Mouse (Mus musculus): ENCODE measurements around the gene Fryl. TPM values are rescaled to one million over a fixed set of nuclear protein-coding genes. Genes with fewer than 3 reads are reported as not detected.

Gene Fryl
- polyA plus RNA-seq, 1 experiment from 2014 or later, result 35.6 TPM

- H3K27ac ChIP-seq, result no peak overlapping the region
- H3K79me2 ChIP-seq (ENCODE audit: inconsistent target), result no peaks in the 10 kb centered on the region
- H3K36me3 ChIP-seq (ENCODE audit: inconsistent target), result no peaks in the 10 kb centered on the region
- no peak overlapping the region for H3K4me3 ChIP-seq (ENCODE audit: inconsistent target)
- no CpG with 5 or more reads among the region's 2 CpGs for WGBS (ENCODE audit: missing documents)
These were observed 18.5 kb upstream of the Fryl start for GRCm38 (mm10) chr5:73274941-73275340.

- H3K36me3 ChIP-seq (ENCODE audit: inconsistent target), result no peaks in the 10 kb centered on the region
- no peak overlapping the region for H3K27ac ChIP-seq
- no peaks in the 10 kb centered on the region for H3K79me2 ChIP-seq (ENCODE audit: inconsistent target)
- WGBS (ENCODE audit: missing documents), result 91% methylated on average over 3 of the region's 4 CpGs
- no peak overlapping the region for H3K4me3 ChIP-seq (ENCODE audit: inconsistent target)
These were observed 16.8 kb upstream of the Fryl start for GRCm38 (mm10) chr5:73273171-73273570.

GRCm38 (mm10) chr5:73270612-73271011, 14.2 kb upstream of the Fryl start:
- Histone ChIP-seq H3K36me3 (ENCODE audit: inconsistent target) (no peaks in the 10 kb centered on the region), H3K4me3 (ENCODE audit: inconsistent target) (no peak overlapping the region), H3K79me2 (ENCODE audit: inconsistent target) (no peaks in the 10 kb centered on the region), H3K27ac (no peak overlapping the region)
- WGBS (ENCODE audit: missing documents), result 84% methylated on average over 6 of the region's 6 CpGs

- no peaks in the 10 kb centered on the region for H3K79me2 ChIP-seq (ENCODE audit: inconsistent target)
- 93% methylated on average over 11 of the region's 11 CpGs for WGBS (ENCODE audit: missing documents)
- no peak overlapping the region for H3K27ac ChIP-seq
- no peaks in the 10 kb centered on the region for H3K36me3 ChIP-seq (ENCODE audit: inconsistent target)
- H3K4me3 ChIP-seq (ENCODE audit: inconsistent target), result no peak overlapping the region
These were observed 12.3 kb upstream of the Fryl start for GRCm38 (mm10) chr5:73268636-73269213.

DNA sequence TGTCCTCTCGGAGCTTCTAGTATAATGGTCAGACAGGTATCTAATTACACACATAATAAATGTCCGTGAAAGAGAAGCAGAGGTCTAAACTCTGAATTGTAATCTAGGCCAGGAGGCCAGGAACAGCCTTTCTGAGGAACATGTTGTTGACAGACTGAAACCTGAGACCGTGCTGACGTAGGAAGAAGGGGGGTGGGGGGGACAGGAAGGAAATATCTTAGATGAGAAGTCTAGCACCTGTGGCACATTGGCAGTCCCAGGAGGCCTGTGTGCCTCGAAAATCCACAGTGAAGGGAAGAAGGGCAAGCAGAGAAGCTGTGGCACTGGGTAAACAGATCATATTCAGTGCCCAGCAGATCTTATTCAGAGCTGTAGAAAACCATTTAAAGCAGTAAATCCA, 9.0 kb upstream of the Fryl start:
- WGBS (ENCODE audit: missing documents), result 63% methylated on average over 3 of the region's 5 CpGs
- Histone ChIP-seq H3K27ac (no peak overlapping the region), H3K79me2 (ENCODE audit: inconsistent target) (no peaks in the 10 kb centered on the region)

DNA sequence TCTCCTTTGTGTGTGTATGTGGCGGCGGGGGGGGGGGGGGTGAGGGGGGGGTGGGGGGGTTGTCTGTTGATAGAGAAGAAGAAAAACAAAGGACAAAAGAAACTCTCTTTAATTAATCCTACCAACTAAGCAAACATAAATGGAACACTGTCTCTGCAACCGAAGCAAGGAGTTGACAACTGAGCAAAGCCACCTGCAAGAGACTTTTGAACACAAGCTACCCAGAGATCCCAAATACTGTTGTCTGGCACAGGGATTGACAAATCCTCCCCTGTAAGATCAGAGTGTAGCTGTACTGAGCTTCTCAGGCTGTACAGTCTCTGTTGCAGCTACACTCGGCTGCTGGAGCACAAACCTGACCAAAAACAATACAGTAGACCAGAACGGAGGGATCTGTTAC, 7.7 kb upstream of the Fryl start:
- Histone ChIP-seq H3K79me2 (ENCODE audit: inconsistent target) (no peaks in the 10 kb centered on the region), H3K36me3 (ENCODE audit: inconsistent target) (no peaks in the 10 kb centered on the region), H3K4me3 (ENCODE audit: inconsistent target) (no peak overlapping the region), H3K27ac (no peak overlapping the region)
- WGBS (ENCODE audit: missing documents), result 97% methylated on average over 3 of the region's 5 CpGs

More for the DNA sequence above, 9.0 kb upstream of the Fryl start:
- Histone ChIP-seq H3K4me3 (ENCODE audit: inconsistent target) (no peak overlapping the region), H3K36me3 (ENCODE audit: inconsistent target) (no peaks in the 10 kb centered on the region)

GRCm38 (mm10) chr5:73257723-73258122, 1.3 kb upstream of the Fryl start:
- peak overlapping the region; percentile 72; the same call in 1 of the 2 replicates for H3K27ac ChIP-seq
- 45% methylated on average over 8 of the region's 8 CpGs for WGBS (ENCODE audit: missing documents)

GRCm38 (mm10) chr5:73257096-73257495, 677 bp upstream of the Fryl start:
- H3K36me3 ChIP-seq (ENCODE audit: inconsistent target), result no peaks in the 10 kb centered on the region
- H3K4me3 ChIP-seq (ENCODE audit: inconsistent target), result peak overlapping the region; percentile 61
- H3K79me2 ChIP-seq (ENCODE audit: inconsistent target), result peaks cover 32% of the 10 kb centered on the region
- 0% methylated on average over 11 of the region's 11 CpGs for WGBS (ENCODE audit: missing documents)
- peak overlapping the region; percentile 72 for H3K27ac ChIP-seq

More at GRCm38 (mm10) chr5:73257723-73258122, 1.3 kb upstream of the Fryl start:
- peaks cover 26% of the 10 kb centered on the region for H3K79me2 ChIP-seq (ENCODE audit: inconsistent target)
- no peaks in the 10 kb centered on the region for H3K36me3 ChIP-seq (ENCODE audit: inconsistent target)
- H3K4me3 ChIP-seq (ENCODE audit: inconsistent target), result peak overlapping the region; percentile 61

DNA sequence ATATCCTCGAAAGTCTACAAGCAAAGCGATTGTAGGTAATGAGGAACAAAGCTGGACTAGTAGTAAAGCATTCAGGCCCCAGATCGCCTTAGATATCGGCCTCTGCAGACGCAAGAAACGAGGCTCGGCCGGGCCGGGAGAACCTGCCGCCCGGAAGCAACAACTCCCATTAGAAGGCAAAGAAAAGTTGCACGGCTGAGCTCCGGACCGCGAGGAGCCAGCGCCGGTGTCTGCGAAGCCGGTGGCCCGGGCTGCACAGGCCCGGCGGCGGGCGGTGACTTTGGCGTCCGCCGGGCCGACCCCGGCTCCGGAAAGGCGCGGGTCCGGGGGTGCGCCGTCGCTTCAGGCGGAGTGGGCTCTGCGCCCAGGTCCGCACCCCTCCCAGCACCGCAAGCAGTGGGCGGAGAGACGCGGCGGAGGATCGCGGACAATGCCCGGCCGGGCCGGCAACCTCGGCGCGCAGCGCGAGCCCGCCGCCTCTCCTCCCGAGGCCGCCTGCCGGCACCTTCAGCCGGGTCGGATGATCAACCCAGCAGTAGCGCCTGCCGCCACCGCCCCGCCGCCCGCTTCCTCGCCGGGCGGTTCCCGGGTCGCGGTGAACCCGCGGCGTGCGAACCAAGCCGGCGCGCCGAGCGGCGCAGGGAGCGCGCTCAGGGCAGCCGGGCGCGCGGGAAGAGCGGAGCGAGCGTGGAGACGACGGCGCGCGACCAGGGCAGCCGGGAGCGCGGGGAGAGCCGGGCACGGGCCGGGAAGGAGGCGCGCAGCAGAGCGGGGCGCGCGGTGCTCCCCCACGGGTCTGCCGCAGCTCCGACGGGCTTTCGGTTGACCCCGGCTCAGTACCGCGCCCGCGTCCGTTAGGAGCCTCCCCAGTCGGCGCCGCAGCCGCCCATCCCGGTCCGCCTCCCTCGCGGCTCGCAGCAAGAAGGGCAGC, 833 bp downstream of the Fryl start:
- no peak overlapping the region for H3K27ac ChIP-seq
- H3K4me3 ChIP-seq (ENCODE audit: inconsistent target), result peak overlapping the region; percentile 50
- under 1% methylated on average over 124 of the region's 129 CpGs for WGBS (ENCODE audit: missing documents)
- H3K36me3 ChIP-seq (ENCODE audit: inconsistent target), result no peaks in the 10 kb centered on the region
- H3K79me2 ChIP-seq (ENCODE audit: inconsistent target), result peaks cover 47% of the 10 kb centered on the region

DNA sequence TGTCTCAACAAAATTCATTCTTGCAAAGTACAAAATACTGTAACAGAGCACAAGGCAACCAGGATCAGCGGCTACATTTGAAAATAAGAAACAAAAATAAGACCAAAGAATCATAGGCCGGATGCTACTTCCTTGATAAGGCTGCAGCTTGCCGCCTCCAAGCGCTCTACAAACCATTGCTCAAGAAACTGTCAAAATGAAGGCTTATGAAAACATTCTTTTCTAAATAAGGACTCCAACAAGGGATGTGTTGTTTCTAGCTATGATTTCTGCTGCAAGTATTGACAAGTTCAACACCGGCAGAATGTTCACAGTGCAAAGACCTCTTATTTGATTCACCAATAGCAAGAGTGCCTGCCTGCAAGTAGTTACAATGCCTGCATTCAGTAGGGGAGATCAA, 1.8 kb downstream of the Fryl start:
- H3K27ac ChIP-seq, result no peak overlapping the region
- H3K79me2 ChIP-seq (ENCODE audit: inconsistent target), result peaks cover 57% of the 10 kb centered on the region
- no peaks in the 10 kb centered on the region for H3K36me3 ChIP-seq (ENCODE audit: inconsistent target)
- WGBS (ENCODE audit: missing documents), result 13% methylated on average over 5 of the region's 5 CpGs
- peak overlapping the region; percentile 39 for H3K4me3 ChIP-seq (ENCODE audit: inconsistent target)

- H3K4me3 ChIP-seq (ENCODE audit: inconsistent target), result no peak overlapping the region
- peaks cover 76% of the 10 kb centered on the region for H3K79me2 ChIP-seq (ENCODE audit: inconsistent target)
- no peaks in the 10 kb centered on the region for H3K36me3 ChIP-seq (ENCODE audit: inconsistent target)
- no peak overlapping the region for H3K27ac ChIP-seq
These were observed 3.7 kb downstream of the Fryl start for GRCm38 (mm10) chr5:73252739-73253138.

- H3K36me3 ChIP-seq (ENCODE audit: inconsistent target), result no peaks in the 10 kb centered on the region
These were observed 7.1 kb downstream of the Fryl start for GRCm38 (mm10) chr5:73249341-73249740.

DNA sequence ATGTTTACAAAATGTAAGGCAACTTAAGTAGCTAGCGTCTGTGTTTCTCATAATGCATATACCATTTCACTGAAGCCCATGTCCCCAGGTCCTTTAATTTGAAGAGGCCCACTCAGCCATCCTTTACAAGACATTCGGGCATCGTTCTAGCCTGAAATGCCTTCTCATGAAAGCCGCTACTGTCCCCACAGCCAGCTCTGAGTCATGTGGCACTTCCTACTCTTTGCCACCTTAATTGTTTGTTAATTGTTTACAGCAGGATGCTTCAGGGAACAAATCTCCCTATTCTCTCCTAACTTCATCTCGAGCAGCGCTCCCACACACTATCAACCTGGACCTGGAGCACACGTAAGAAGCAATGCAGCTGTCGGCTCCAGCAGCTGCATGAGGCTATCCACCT, 8.2 kb downstream of the Fryl start:
- Histone ChIP-seq H3K4me3 (ENCODE audit: inconsistent target) (no peak overlapping the region), H3K79me2 (ENCODE audit: inconsistent target) (peaks cover 100% of the 10 kb centered on the region), H3K27ac (no peak overlapping the region), H3K36me3 (ENCODE audit: inconsistent target) (no peaks in the 10 kb centered on the region)
- WGBS (ENCODE audit: missing documents), result 90% methylated on average over 8 of the region's 8 CpGs

More at GRCm38 (mm10) chr5:73249341-73249740, 7.1 kb downstream of the Fryl start:
- H3K79me2 ChIP-seq (ENCODE audit: inconsistent target), result peaks cover 100% of the 10 kb centered on the region
- 93% methylated on average over 4 of the region's 4 CpGs for WGBS (ENCODE audit: missing documents)
- no peak overlapping the region for H3K27ac ChIP-seq
- no peak overlapping the region for H3K4me3 ChIP-seq (ENCODE audit: inconsistent target)

- 94% methylated on average over 6 of the region's 6 CpGs for WGBS (ENCODE audit: missing documents)
- Histone ChIP-seq H3K4me3 (ENCODE audit: inconsistent target) (no peak overlapping the region), H3K79me2 (ENCODE audit: inconsistent target) (peaks cover 100% of the 10 kb centered on the region), H3K36me3 (ENCODE audit: inconsistent target) (no peaks in the 10 kb centered on the region), H3K27ac (no peak overlapping the region)
These were observed 10.0 kb downstream of the Fryl start for GRCm38 (mm10) chr5:73246414-73246813.

- H3K79me2 ChIP-seq (ENCODE audit: inconsistent target), result peaks cover 99% of the 10 kb centered on the region
These were observed 12.0 kb downstream of the Fryl start for GRCm38 (mm10) chr5:73244403-73244802.

More at GRCm38 (mm10) chr5:73244403-73244802, 12.0 kb downstream of the Fryl start:
- no peaks in the 10 kb centered on the region for H3K36me3 ChIP-seq (ENCODE audit: inconsistent target)
- no peak overlapping the region for H3K4me3 ChIP-seq (ENCODE audit: inconsistent target)
- H3K27ac ChIP-seq, result no peak overlapping the region
- WGBS (ENCODE audit: missing documents), result 95% methylated on average over 13 of the region's 13 CpGs

All from macrophage (primary cell).